ENCODE assay signal across 18 mouse cellular contexts in genomic region chr6:134282095-134282494, GRCm38 (mm10).
DNase-seq lines count a peak whose midpoint lies in the region; ATAC-seq and TF ChIP-seq lines count a peak whose summit lies in the region.
"Had no signal": no experiment of that assay in that cellular context is flagged by ENCODE, and none has a peak within 500 bp of the region (broad histone marks: within the 10 kb centered on the region; RNA-seq: fewer than 3 reads in every experiment).

No protein-coding gene starts in this region.

- H3K27me3 ChIP-seq in CH12.LX (replicated peaks), result no peaks in the 10 kb centered on the region
- H3K27me3 ChIP-seq: embryonic facial prominence, embryonic 12.5 days; forebrain, embryonic 13.5 days; forebrain, embryonic 15.5 days had no signal

- TF ChIP-seq EP300 in CH12.LX (IDR thresholded peaks at IDR 0.05; ENCODE audit: low read length), result peak; percentile 28; the same call in 1 of the 2 replicates

- peaks cover 2 to 41% of the 10 kb centered on the region in 2 experiments for H3K4me1 ChIP-seq in CH12.LX (ENCODE audit: control insufficient read depth in 1 of 2, insufficient read depth in 2 of 2)
- H3K4me1 ChIP-seq: embryonic facial prominence, embryonic 10.5 days; embryonic facial prominence, embryonic 12.5 days; forebrain, embryonic 13.5 days; forebrain, embryonic 15.5 days had no signal

- no peak overlapping the region for H3K4me3 ChIP-seq in CH12.LX (replicated peaks in 1 of 3; ENCODE audit: low read depth in 2 of 3, low read length in 2 of 3, poor library complexity in 1 of 3)
- H3K4me3 ChIP-seq: embryonic facial prominence, embryonic 10.5 days; embryonic facial prominence, embryonic 12.5 days; forebrain, embryonic 13.5 days; forebrain, embryonic 15.5 days had no signal

- in situ Hi-C loops in CH12.LX (cut with MboI; ENCODE audit: low pct_ligation_motif_present, low pct_unique_long_range_greater_than_20kb, low sequenced_read_pairs), result no loop called here

- H3K9ac ChIP-seq in CH12.LX (ENCODE audit: insufficient read depth, low read depth), result no peak overlapping the region
- H3K9ac ChIP-seq: embryonic facial prominence, embryonic 12.5 days; forebrain, embryonic 13.5 days; forebrain, embryonic 15.5 days; forebrain, postnatal 0 days had no signal

- H3K36me3 ChIP-seq in CH12.LX (replicated peaks in 1 of 2; ENCODE audit: control insufficient read depth in 1 of 2, insufficient read depth in 1 of 2, low read length in 1 of 2), result no peaks in the 10 kb centered on the region
- H3K36me3 ChIP-seq: embryonic facial prominence, embryonic 10.5 days; embryonic facial prominence, embryonic 12.5 days; forebrain, embryonic 15.5 days had no signal

- H3K4me2 ChIP-seq in CH12.LX (ENCODE audit: insufficient read depth, low read depth, poor library complexity, severe bottlenecking), result no peak overlapping the region
- H3K4me2 ChIP-seq: embryonic facial prominence, embryonic 12.5 days; forebrain, embryonic 13.5 days; forebrain, embryonic 15.5 days had no signal

- H3K27ac ChIP-seq in CH12.LX (ENCODE audit: insufficient read depth, low read depth), result no peak overlapping the region
- H3K27ac ChIP-seq: embryonic facial prominence, embryonic 10.5 days; embryonic facial prominence, embryonic 12.5 days; forebrain, embryonic 13.5 days; forebrain, embryonic 15.5 days had no signal

- TF ChIP-seq RAD21 in CH12.LX (IDR thresholded peaks at IDR 0.05; ENCODE audit: low read depth, low read length), result no peak

- no peaks in the 10 kb centered on the region for H3K9me3 ChIP-seq in CH12.LX (replicated peaks; ENCODE audit: low read length)
- H3K9me3 ChIP-seq: embryonic facial prominence, embryonic 10.5 days; embryonic facial prominence, embryonic 12.5 days; forebrain, embryonic 13.5 days; forebrain, embryonic 15.5 days had no signal

- TF ChIP-seq POLR2A in CH12.LX (IDR thresholded peaks at IDR 0.05; ENCODE audit: low read depth, low read length), result no peak

- no peak for TF ChIP-seq CTCF in CH12.LX (conservative IDR thresholded peaks at IDR 0.05 in 1 of 2, IDR thresholded peaks at IDR 0.05 in 1 of 2; ENCODE audit: low read depth in 2 of 2, low read length in 2 of 2)

- dilution Hi-C loops in CH12.LX (cut with MboI; ENCODE audit: extremely low pct_ligation_motif_present, extremely low pct_unique_long_range_greater_than_20kb, low sequenced_read_pairs), result no loop called here

- peak; percentile 16 for DNase-seq in CD4-positive helper T cell, adult 2 months (ENCODE audit: low read depth, low spot score)
- no peak for DNase-seq in CH12.LX (ENCODE audit: extremely low read depth)
- DNase-seq in induced T-regulatory cell, adult 2 months (ENCODE audit: low read depth), result peak; percentile 45
- DNase-seq in heart, adult 11 months, result no peak
- DNase-seq: adrenal gland, adult 8-10 months; adrenal gland, postnatal 14 days; adrenal gland, postnatal 36 days; cerebellum, adult 11-12 months; cerebellum, adult 2 months; cerebellum, adult 9-10 months; cerebellum, postnatal 10 days; cerebellum, postnatal 25 days; forebrain, postnatal 0 days had no signal

- ATAC-seq in megakaryocyte-erythroid progenitor cell, adult 5-6 weeks (replicated peaks; ENCODE audit: low FRiP score, low TSS enrichment, poor library complexity, severe bottlenecking), result no peak
- ATAC-seq: forebrain, embryonic 13.5 days; forebrain, embryonic 15.5 days; forebrain, postnatal 0 days had no signal

- no peaks in the 10 kb centered on the region for H3K79me2 ChIP-seq in CH12.LX (replicated peaks; ENCODE audit: control insufficient read depth, extremely low read depth, insufficient read depth, poor library complexity, severe bottlenecking)

TF ChIP-seq in CH12.LX, 34 proteins besides CTCF, POLR2A, EP300 and RAD21:
- peak; percentile 45; the same call in 1 of the 2 replicates for TF ChIP-seq MAX (IDR thresholded peaks at IDR 0.05; ENCODE audit: low read length)
- peak; percentile 56 for TF ChIP-seq IRF4 (IDR thresholded peaks at IDR 0.05; ENCODE audit: low read depth, low read length)
- peak; percentile 43 for TF ChIP-seq ETS1 (conservative IDR thresholded peaks at IDR 0.05; ENCODE audit: low read depth, low read length)
- TF ChIP-seq CHD2 (IDR thresholded peaks at IDR 0.05; ENCODE audit: low read length), result 0 out of 2 replicates have a peak, but pooled peaks have one; percentile 23
- TF ChIP-seq MXI1 (IDR thresholded peaks at IDR 0.05; ENCODE audit: low read depth, low read length), result no peak
- no peak for TF ChIP-seq GABPA (IDR thresholded peaks at IDR 0.05; ENCODE audit: insufficient replicate concordance, low read depth, low read length)
- 0 out of 2 replicates have a peak, but pooled peaks have one; percentile 30 for TF ChIP-seq TCF12 (IDR thresholded peaks at IDR 0.05; ENCODE audit: low read depth, low read length)
- peak; percentile 87 for TF ChIP-seq BHLHE40 (IDR thresholded peaks at IDR 0.05; ENCODE audit: low read depth, low read length)

Comparison
In these comparisons a context has a peak if more than half of its experiments do, and no peak if none do; other contexts are left out.
1. DNase-seq: peak in CD4-positive helper T cell, adult 2 months (single experiment) and induced T-regulatory cell, adult 2 months (single experiment); none in CH12.LX (single experiment) and heart, adult 11 months (single experiment).